Mouse (Mus musculus): ENCODE measurements at regions not wholly inside any gene's neighbourhood (a gene's known extent, or its start where the extent isn't known, plus 50 kb on each side); places are given as distances from the start of the nearest gene placed in this dataset.

DNA sequence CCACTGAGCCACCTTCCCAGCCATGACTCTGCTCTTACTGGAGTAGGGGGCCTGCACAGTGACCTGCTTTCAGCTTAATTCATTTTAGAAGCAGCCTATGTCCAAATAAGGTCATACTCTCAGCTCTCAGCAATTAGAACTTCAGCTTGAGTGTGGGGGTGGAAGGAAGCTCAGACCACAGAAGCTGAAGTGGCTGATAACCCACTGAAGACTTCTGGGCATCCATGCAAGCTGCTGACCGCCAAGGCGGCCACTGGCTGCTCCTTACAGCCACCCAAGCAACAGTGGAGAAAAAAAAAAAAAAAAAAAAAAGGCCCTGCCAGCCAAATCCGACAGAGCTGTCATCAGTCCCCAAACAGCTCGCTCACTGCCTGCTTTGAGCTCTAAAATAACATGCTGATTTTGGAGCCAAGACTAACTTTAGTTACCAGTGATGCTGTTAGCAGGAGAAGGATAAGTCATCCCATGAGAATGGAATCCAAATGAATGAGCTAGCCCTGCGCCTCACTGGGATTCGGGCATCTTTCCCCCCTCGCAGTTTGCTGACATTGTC, 133.0 kb upstream of the Hs6st1 start:
- Histone ChIP-seq H3K9me3 (ENCODE audit: low read length) (peaks cover 5% of the 10 kb centered on the region), H3K27me3 (ENCODE audit: insufficient read depth, low read length) (no peaks in the 10 kb centered on the region), H3K4me3 (replicated peaks; ENCODE audit: low read length) (no peak overlapping the region), H3K4me1 (replicated peaks; ENCODE audit: low read depth, low read length) (peaks cover 19% of the 10 kb centered on the region), H3K36me3 (ENCODE audit: insufficient read depth, low read length) (no peaks in the 10 kb centered on the region)
- TF ChIP-seq NANOG (IDR thresholded peaks at IDR 0.05; ENCODE audit: borderline replicate concordance, low read length) (no peak), POU5F1 (IDR thresholded peaks at IDR 0.05; ENCODE audit: borderline replicate concordance, low read length) (no peak), CTCF (conservative IDR thresholded peaks at IDR 0.05; ENCODE audit: low read length) (no peak)

DNA sequence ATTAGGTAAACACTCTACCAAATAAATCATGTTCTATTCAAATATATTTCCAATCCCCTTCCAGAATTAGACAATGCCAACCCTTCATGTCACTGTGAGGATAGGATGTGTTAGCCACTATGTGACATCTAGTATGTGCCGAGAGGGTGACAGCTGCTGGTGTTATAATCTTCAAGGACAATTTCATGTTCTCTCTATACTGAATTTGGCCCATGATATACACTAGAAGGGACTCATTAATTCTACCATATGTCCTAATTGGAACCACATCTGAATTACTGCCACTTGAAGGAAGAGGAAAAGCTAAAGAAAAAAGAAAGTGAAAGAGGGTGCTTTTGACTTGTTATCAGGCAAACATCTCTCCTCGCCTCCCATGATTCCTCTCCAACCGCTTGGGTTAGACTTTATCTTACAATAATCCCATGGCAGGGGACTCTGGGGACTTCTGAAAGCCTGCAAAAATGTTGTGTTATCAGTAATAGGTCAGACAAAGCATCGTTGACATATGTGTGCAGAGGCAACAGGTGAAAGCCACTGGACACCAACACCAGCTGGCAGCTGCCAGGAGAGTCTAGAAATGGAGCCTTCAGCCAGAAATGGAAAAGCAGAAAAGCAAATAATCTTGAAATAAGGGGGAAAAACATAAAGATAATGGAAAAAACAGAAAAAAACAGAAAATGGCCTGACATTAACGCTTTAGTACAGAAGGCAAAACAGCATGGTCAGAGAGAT, 131.7 kb upstream of the Hs6st1 start:
- no peak overlapping the region for H3K4me3 ChIP-seq (replicated peaks; ENCODE audit: low read length)
- no peaks in the 10 kb centered on the region for H3K27me3 ChIP-seq (ENCODE audit: insufficient read depth, low read length)
- H3K9me3 ChIP-seq (ENCODE audit: low read length): peaks cover 17% of the 10 kb centered on the region
- TF ChIP-seq NANOG (IDR thresholded peaks at IDR 0.05; ENCODE audit: borderline replicate concordance, low read length) (no peak), POU5F1 (IDR thresholded peaks at IDR 0.05; ENCODE audit: borderline replicate concordance, low read length) (no peak), CTCF (conservative IDR thresholded peaks at IDR 0.05; ENCODE audit: low read length) (no peak)
- peaks cover 11% of the 10 kb centered on the region for H3K4me1 ChIP-seq (replicated peaks; ENCODE audit: low read depth, low read length)
- H3K36me3 ChIP-seq (ENCODE audit: insufficient read depth, low read length): no peaks in the 10 kb centered on the region

DNA sequence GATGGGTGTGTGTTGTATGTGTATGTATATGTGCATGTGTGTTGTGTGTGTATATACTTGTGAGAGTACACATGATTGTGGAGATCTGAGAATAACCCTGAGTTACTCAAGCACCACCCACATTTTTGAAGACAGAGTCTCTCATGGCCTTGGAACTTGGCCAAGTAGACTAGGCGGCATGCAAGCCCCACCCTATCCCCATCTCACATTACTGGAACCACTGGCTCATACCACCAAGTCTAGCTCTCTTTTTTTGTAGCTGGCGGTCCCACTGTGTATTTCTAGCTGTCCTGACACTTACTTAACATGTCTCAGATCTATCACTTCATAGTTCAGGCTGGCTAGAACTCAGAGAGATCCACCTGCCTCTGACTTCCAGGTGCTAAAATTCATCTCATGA, 128.0 kb upstream of the Hs6st1 start:
- H3K4me3 ChIP-seq (replicated peaks; ENCODE audit: low read length): no peak overlapping the region
- H3K36me3 ChIP-seq (ENCODE audit: insufficient read depth, low read length): no peaks in the 10 kb centered on the region
- TF ChIP-seq POU5F1 (IDR thresholded peaks at IDR 0.05; ENCODE audit: borderline replicate concordance, low read length) (no peak), CTCF (conservative IDR thresholded peaks at IDR 0.05; ENCODE audit: low read length) (no peak), NANOG (IDR thresholded peaks at IDR 0.05; ENCODE audit: borderline replicate concordance, low read length) (no peak)
- H3K27me3 ChIP-seq (ENCODE audit: insufficient read depth, low read length): no peaks in the 10 kb centered on the region
- H3K4me1 ChIP-seq (replicated peaks; ENCODE audit: low read depth, low read length): peaks cover 43% of the 10 kb centered on the region
- H3K9me3 ChIP-seq (ENCODE audit: low read length): peaks cover 17% of the 10 kb centered on the region

DNA sequence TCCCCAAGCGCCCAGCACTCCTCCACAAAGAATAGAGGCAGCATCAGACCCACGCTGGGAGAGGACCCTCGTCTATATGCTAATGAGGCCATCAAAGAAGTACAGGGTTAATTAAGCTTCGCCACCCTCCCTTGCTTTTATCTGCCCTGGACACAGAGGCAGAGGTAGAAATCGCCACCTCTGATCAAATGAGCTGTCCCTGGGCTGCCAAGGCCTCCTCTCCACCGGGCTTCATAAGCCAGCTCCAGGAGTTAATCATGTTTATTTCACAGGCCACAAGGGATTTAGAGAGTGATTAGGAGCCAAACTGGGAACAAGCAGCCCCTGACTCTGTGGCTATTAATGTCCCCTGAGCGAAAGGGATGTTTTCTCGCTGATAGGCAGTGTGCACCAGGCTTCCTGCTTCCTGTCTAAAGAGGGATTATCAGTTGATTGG, 126.5 kb upstream of the Hs6st1 start:
- Histone ChIP-seq H3K27me3 (ENCODE audit: insufficient read depth, low read length) (no peaks in the 10 kb centered on the region), H3K36me3 (ENCODE audit: insufficient read depth, low read length) (no peaks in the 10 kb centered on the region), H3K9me3 (ENCODE audit: low read length) (peaks cover 20% of the 10 kb centered on the region), H3K4me3 (replicated peaks; ENCODE audit: low read length) (no peak overlapping the region), H3K4me1 (replicated peaks; ENCODE audit: low read depth, low read length) (peaks cover 56% of the 10 kb centered on the region)
- TF ChIP-seq CTCF (conservative IDR thresholded peaks at IDR 0.05; ENCODE audit: low read length) (no peak), POU5F1 (IDR thresholded peaks at IDR 0.05; ENCODE audit: borderline replicate concordance, low read length) (no peak), NANOG (IDR thresholded peaks at IDR 0.05; ENCODE audit: borderline replicate concordance, low read length) (no peak)

DNA sequence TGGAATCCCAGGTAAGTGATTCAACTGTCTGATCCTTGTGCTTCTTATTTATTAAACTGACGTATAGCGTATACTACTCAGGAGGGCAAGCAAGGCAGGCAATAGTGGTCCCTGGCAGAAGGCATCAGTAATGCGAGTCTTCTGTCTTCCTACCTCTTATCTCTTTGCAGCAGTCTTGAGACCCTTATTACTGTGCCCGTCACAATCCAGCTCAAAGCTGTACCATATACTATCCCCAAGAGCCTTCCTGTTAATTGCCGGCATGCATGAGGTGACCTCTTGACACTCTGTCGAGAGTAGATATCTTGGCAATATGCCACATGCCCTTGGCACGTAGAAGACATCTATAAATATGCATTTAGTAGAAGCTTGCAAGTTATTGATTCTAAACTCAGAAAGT, 126.0 kb upstream of the Hs6st1 start:
- Histone ChIP-seq H3K9me3 (ENCODE audit: low read length) (peaks cover 26% of the 10 kb centered on the region), H3K36me3 (ENCODE audit: insufficient read depth, low read length) (no peaks in the 10 kb centered on the region), H3K4me1 (replicated peaks; ENCODE audit: low read depth, low read length) (peaks cover 56% of the 10 kb centered on the region), H3K4me3 (replicated peaks; ENCODE audit: low read length) (no peak overlapping the region), H3K27me3 (ENCODE audit: insufficient read depth, low read length) (no peaks in the 10 kb centered on the region)
- no peak for TF ChIP-seq POU5F1 (IDR thresholded peaks at IDR 0.05; ENCODE audit: borderline replicate concordance, low read length)
- TF ChIP-seq CTCF (conservative IDR thresholded peaks at IDR 0.05; ENCODE audit: low read length): no peak
- no peak for TF ChIP-seq NANOG (IDR thresholded peaks at IDR 0.05; ENCODE audit: borderline replicate concordance, low read length)

DNA sequence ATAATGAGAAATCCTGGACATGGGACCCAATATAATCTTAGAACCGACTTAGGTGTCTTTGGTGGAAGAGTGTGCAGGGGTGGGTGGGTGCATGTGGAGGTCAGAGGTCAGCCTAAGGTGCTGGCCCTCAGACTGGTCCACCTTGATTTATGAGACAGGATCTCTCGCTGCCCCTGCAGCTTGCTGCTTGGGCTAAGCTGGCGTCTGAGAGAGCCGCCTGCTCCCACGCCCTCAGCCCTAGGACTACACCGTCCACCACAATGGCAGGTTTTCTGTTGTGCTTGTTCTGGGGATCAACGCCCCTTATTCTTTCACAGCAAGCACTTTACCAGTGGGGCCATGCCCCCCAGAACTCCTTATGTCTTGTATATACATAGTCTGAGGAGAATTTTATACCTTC, 124.4 kb upstream of the Hs6st1 start:
- Histone ChIP-seq H3K27me3 (ENCODE audit: insufficient read depth, low read length) (no peaks in the 10 kb centered on the region), H3K4me3 (replicated peaks; ENCODE audit: low read length) (peak overlapping the region; percentile 20; the same call in 1 of the 2 replicates)
- TF ChIP-seq CTCF (conservative IDR thresholded peaks at IDR 0.05; ENCODE audit: low read length): no peak
- no peak for TF ChIP-seq NANOG (IDR thresholded peaks at IDR 0.05; ENCODE audit: borderline replicate concordance, low read length)
- no peak for TF ChIP-seq POU5F1 (IDR thresholded peaks at IDR 0.05; ENCODE audit: borderline replicate concordance, low read length)

DNA sequence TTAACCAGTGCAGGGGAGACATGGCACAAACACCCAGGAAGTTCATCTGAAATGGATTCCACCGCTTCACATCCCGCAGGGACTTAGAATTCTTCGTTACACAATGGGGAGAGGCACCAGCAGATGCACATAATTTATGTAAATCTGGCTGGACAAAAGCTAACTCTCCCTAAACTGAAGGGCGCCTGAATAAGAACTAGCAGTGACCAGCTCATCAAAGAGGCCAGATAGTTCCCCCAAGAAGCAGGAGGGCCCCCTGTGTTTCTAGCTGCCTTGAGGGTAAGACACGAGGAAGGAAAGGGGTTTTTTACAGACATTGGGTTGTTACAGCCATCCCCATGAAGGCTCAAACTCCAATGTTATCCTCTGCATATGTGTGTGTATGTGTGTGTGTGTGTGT, 123.8 kb upstream of the Hs6st1 start:
- H3K4me3 ChIP-seq (replicated peaks; ENCODE audit: low read length): peak overlapping the region; percentile 47; the same call in 1 of the 2 replicates
- peak; percentile 44; the same call in 1 of the 2 replicates for TF ChIP-seq NANOG (IDR thresholded peaks at IDR 0.05; ENCODE audit: borderline replicate concordance, low read length)
- peak; percentile 79; the same call in 1 of the 2 replicates for TF ChIP-seq POU5F1 (IDR thresholded peaks at IDR 0.05; ENCODE audit: borderline replicate concordance, low read length)
- TF ChIP-seq CTCF (conservative IDR thresholded peaks at IDR 0.05; ENCODE audit: low read length): no peak

More for the DNA sequence above, 124.4 kb upstream of the Hs6st1 start:
- H3K4me1 ChIP-seq (replicated peaks; ENCODE audit: low read depth, low read length): peaks cover 56% of the 10 kb centered on the region
- peaks cover 24% of the 10 kb centered on the region for H3K9me3 ChIP-seq (ENCODE audit: low read length)
- H3K36me3 ChIP-seq (ENCODE audit: insufficient read depth, low read length): no peaks in the 10 kb centered on the region

DNA sequence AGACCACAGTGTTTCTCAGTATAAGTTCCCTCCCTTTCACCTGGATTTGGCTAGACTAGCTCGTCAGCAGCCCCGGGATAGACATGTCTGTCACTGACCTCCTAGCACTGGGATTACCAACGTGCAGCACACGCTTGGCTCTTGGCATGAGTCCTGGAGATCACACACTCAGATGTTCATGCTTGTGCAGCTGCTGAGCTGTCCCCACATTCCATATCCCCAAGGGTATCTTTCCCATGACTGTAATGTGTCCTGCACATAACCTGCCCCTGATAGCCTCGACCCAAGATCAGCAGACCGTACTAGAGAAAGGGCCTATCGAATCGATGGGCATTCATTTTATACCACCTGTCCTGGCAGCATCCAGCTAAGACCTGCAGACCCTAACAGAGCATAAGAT, 123.4 kb upstream of the Hs6st1 start:
- Histone ChIP-seq H3K27me3 (ENCODE audit: insufficient read depth, low read length) (no peaks in the 10 kb centered on the region), H3K9me3 (ENCODE audit: low read length) (peaks cover 24% of the 10 kb centered on the region), H3K4me3 (replicated peaks; ENCODE audit: low read length) (peak overlapping the region; percentile 47; the same call in 1 of the 2 replicates), H3K4me1 (replicated peaks; ENCODE audit: low read depth, low read length) (peaks cover 56% of the 10 kb centered on the region), H3K36me3 (ENCODE audit: insufficient read depth, low read length) (no peaks in the 10 kb centered on the region)
- no peak for TF ChIP-seq CTCF (conservative IDR thresholded peaks at IDR 0.05; ENCODE audit: low read length)
- TF ChIP-seq NANOG (IDR thresholded peaks at IDR 0.05; ENCODE audit: borderline replicate concordance, low read length): no peak
- TF ChIP-seq POU5F1 (IDR thresholded peaks at IDR 0.05; ENCODE audit: borderline replicate concordance, low read length): no peak

More for the DNA sequence above, 123.8 kb upstream of the Hs6st1 start:
- Histone ChIP-seq H3K9me3 (ENCODE audit: low read length) (peaks cover 24% of the 10 kb centered on the region), H3K4me1 (replicated peaks; ENCODE audit: low read depth, low read length) (peaks cover 56% of the 10 kb centered on the region), H3K36me3 (ENCODE audit: insufficient read depth, low read length) (no peaks in the 10 kb centered on the region), H3K27me3 (ENCODE audit: insufficient read depth, low read length) (no peaks in the 10 kb centered on the region)

Data from E14TG2a.4 (cell line).